In the genomic region with DNA sequence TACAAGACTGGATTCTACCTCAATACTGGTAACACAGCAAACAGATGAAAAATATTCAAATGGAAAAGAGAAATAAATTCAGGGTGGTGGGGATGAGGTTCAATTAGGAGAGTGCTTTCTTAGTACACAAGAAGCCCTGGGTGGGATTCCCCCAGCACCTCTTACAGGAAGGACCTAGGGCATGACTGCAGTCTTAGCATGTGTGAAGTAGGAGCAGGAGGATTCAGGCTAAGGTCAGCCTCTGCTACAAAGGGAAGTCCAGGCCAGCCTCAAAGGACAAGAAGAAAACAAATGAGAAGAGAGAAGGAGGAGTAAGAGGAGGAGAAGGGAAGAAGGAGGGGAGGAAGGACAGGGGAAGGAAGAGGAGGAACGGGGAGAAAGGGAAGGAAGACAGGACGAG, we compare ENCODE assay signal across 8 mouse cellular contexts. TPM values are rescaled to one million over a fixed set of nuclear protein-coding genes. Genes with fewer than 3 reads are reported as not detected.
DNase-seq lines count a peak whose midpoint lies in the region; ATAC-seq lines count a peak whose summit lies in the region.

No protein-coding gene starts in this region.

- no peaks in the 10 kb centered on the region for H3K27me3 ChIP-seq in kidney, embryonic 15.5 days
- no peaks in the 10 kb centered on the region for H3K27me3 ChIP-seq in hindbrain, embryonic 13.5 days
- no peaks in the 10 kb centered on the region for H3K27me3 ChIP-seq in midbrain, embryonic 15.5 days (replicated peaks)

- peaks cover 44% of the 10 kb centered on the region for H3K4me1 ChIP-seq in kidney, embryonic 15.5 days
- H3K4me1 ChIP-seq in brown adipose tissue, adult 24 weeks (ENCODE audit: control insufficient read depth, insufficient read depth, insufficient read length, low read length), result peaks cover 20% of the 10 kb centered on the region; the same call in 1 of the 2 replicates
- H3K4me1 ChIP-seq in hindbrain, embryonic 13.5 days (replicated peaks), result peaks cover 42% of the 10 kb centered on the region
- peaks cover 38% of the 10 kb centered on the region for H3K4me1 ChIP-seq in midbrain, embryonic 15.5 days

- H3K36me3 ChIP-seq in kidney, embryonic 15.5 days, result no peaks in the 10 kb centered on the region
- no peaks in the 10 kb centered on the region for H3K36me3 ChIP-seq in hindbrain, embryonic 13.5 days
- no peaks in the 10 kb centered on the region for H3K36me3 ChIP-seq in midbrain, embryonic 15.5 days (replicated peaks)

- peak overlapping the region; percentile 90 for H3K27ac ChIP-seq in kidney, embryonic 15.5 days
- peak overlapping the region; percentile 92 for H3K27ac ChIP-seq in brown adipose tissue, adult 24 weeks (replicated peaks; ENCODE audit: low read depth, low read length)
- H3K27ac ChIP-seq in hindbrain, embryonic 13.5 days, result peak overlapping the region; percentile 92
- H3K27ac ChIP-seq in midbrain, embryonic 15.5 days, result peak overlapping the region; percentile 89

- 40% methylated on average over 2 of the region's 2 CpGs for WGBS in kidney, embryonic 15.5 days
- WGBS in hindbrain, embryonic 13.5 days, result 68% methylated on average over 2 of the region's 2 CpGs
- WGBS in midbrain, embryonic 15.5 days, result 38% methylated on average over 2 of the region's 2 CpGs

- no peak overlapping the region for H3K4me3 ChIP-seq in kidney, embryonic 15.5 days (replicated peaks)
- H3K4me3 ChIP-seq in brown adipose tissue, adult 24 weeks (ENCODE audit: insufficient read depth, low read depth, low read length), result no peak overlapping the region
- H3K4me3 ChIP-seq in hindbrain, embryonic 13.5 days, result no peak overlapping the region
- H3K4me3 ChIP-seq in midbrain, embryonic 15.5 days, result no peak overlapping the region

- no peak for DNase-seq in kidney, adult 11 months
- no peak for DNase-seq in frontal cortex, postnatal 36 days (ENCODE audit: low spot score in 2 of 2)
- DNase-seq in cerebellum, adult 9-10 months, result no peak
- DNase-seq in ovary, postnatal 10 days (ENCODE audit: low spot score), result no peak

- H3K9me3 ChIP-seq in kidney, embryonic 15.5 days (replicated peaks), result 0 out of 2 replicates have a peak, but pooled peaks cover 7% of the 10 kb centered on the region
- H3K9me3 ChIP-seq in hindbrain, embryonic 13.5 days, result no peaks in the 10 kb centered on the region
- no peaks in the 10 kb centered on the region for H3K9me3 ChIP-seq in midbrain, embryonic 15.5 days

- no peak overlapping the region for H3K9ac ChIP-seq in kidney, embryonic 15.5 days
- peak overlapping the region; percentile 54; the same call in 1 of the 2 replicates for H3K9ac ChIP-seq in hindbrain, embryonic 13.5 days
- H3K9ac ChIP-seq in midbrain, embryonic 15.5 days, result no peak overlapping the region

- no peak overlapping the region for H3K4me2 ChIP-seq in kidney, embryonic 15.5 days
- H3K4me2 ChIP-seq in hindbrain, embryonic 13.5 days, result 0 out of 2 replicates have a peak overlapping the region, but pooled peaks have one; percentile 13
- H3K4me2 ChIP-seq in midbrain, embryonic 15.5 days, result no peak overlapping the region

- no peak for ATAC-seq in kidney, embryonic 15.5 days (replicated peaks; ENCODE audit: low FRiP score)
- no peak for ATAC-seq in hindbrain, embryonic 13.5 days (ENCODE audit: low FRiP score)
- no peak for ATAC-seq in midbrain, embryonic 15.5 days (replicated peaks)

RNA-seq across cellular contexts. Expression of a gene that starts 54.8 kb away (rescaled TPM):
- polyA plus RNA-seq in kidney, embryonic 15.5 days (2015; fragmentation: Nextera tagmentation; extraction: Ambion mirVana), result 56.6 and 61.7 TPM in 2 replicates
- polyA plus RNA-seq in brown adipose tissue, adult 24 weeks (2012; ENCODE audit: insufficient read depth, insufficient read length, missing spikeins), result 22.6 and 29.2 TPM in 2 replicates
- polyA plus RNA-seq in hindbrain, embryonic 13.5 days (2015; fragmentation: Nextera tagmentation; extraction: Ambion mirVana), result 44.7 and 53.5 TPM in 2 replicates
- 48.6 and 52.4 TPM in 2 replicates for polyA plus RNA-seq in midbrain, embryonic 15.5 days (2015; fragmentation: Nextera tagmentation; extraction: Ambion mirVana)
